Mouse (Mus musculus) CH12.LX (cell line): Measurements from ENCODE around the gene Lgi2. TPM values are rescaled to one million over a fixed set of nuclear protein-coding genes. Genes with fewer than 3 reads are reported as not detected.

Experiments used
- DNase-seq: peaks from one replicate; pipeline ENCODE4 v3.0.0-alpha.2; 2013; ENCODE audit errors: extremely low read depth
- H3K27ac ChIP-seq: 2 replicates; pipeline ENCODE4 v1.5.1; 2012; ENCODE audit warnings: low read depth, mild to moderate bottlenecking, control low read depth, moderate library complexity; ENCODE audit not compliant: insufficient read depth
- H3K27me3 ChIP-seq: replicated peaks from 2 replicates; pipeline ENCODE3; 2012; ENCODE audit warnings: inconsistent platforms
- H3K36me3 ChIP-seq, 2 experiments: replicated peaks in 1 of 2; 2 replicates each; pipeline versions ENCODE3 to v1.6.1; 2012; ENCODE audit warnings: inconsistent platforms in 1 of 2, low read length in 1 of 2, mild to moderate bottlenecking in 1 of 2, mixed read lengths in 1 of 2, moderate library complexity in 1 of 2; ENCODE audit not compliant: control insufficient read depth in 1 of 2, insufficient read depth in 1 of 2
- H3K4me1 ChIP-seq, 2 experiments: 2 replicates each; pipeline ENCODE4 v1.6.1; 2012; ENCODE audit warnings: inconsistent platforms in 1 of 2, moderate library complexity in 1 of 2; ENCODE audit not compliant: insufficient read depth in 2 of 2, control insufficient read depth in 1 of 2
- H3K4me2 ChIP-seq: 2 replicates; pipeline ENCODE4 v1.6.1; 2012; ENCODE audit warnings: low read depth, mild to moderate bottlenecking, control low read depth; ENCODE audit not compliant: poor library complexity, insufficient read depth, severe bottlenecking
- H3K4me3 ChIP-seq, 3 experiments: fragments of 150-350 bp in 1 of 3; sonication (generic) in 1 of 3; replicated peaks in 1 of 3; 2 replicates each; pipeline versions ENCODE3 to v1.5.1; 2011 to 2012; ENCODE audit warnings: low read depth in 2 of 3, low read length in 2 of 3, mild to moderate bottlenecking in 2 of 3, moderate library complexity in 2 of 3, control low read depth in 1 of 3, improper control_type of control experiment in 1 of 3, inconsistent platforms in 1 of 3, mixed read lengths in 1 of 3; ENCODE audit not compliant: poor library complexity in 1 of 3
- H3K79me2 ChIP-seq: replicated peaks from 2 replicates; pipeline ENCODE4 v1.6.1; 2012; ENCODE audit warnings: mild to moderate bottlenecking, moderate library complexity; ENCODE audit not compliant: control insufficient read depth, poor library complexity, insufficient read depth, severe bottlenecking; ENCODE audit errors: extremely low read depth
- H3K9ac ChIP-seq: 2 replicates; pipeline ENCODE4 v1.6.1; 2012; ENCODE audit warnings: low read depth, mild to moderate bottlenecking, control low read depth, moderate library complexity; ENCODE audit not compliant: insufficient read depth
- H3K9me3 ChIP-seq: replicated peaks from 2 replicates; pipeline ENCODE3; 2012; ENCODE audit warnings: low read length, inconsistent platforms, mixed read lengths
- CTCF ChIP-seq, 2 experiments: IDR thresholded peaks in 1 of 2; conservative IDR thresholded peaks in 1 of 2; 2 replicates each; pipeline ENCODE4 v1.5.1; 2011 to 2012; ENCODE audit warnings: low read depth in 2 of 2, low read length in 2 of 2, improper control_type of control experiment in 1 of 2, inconsistent platforms in 1 of 2, mild to moderate bottlenecking in 1 of 2, moderate library complexity in 1 of 2
- EP300 ChIP-seq: IDR thresholded peaks from 2 replicates; pipeline ENCODE4 v1.6.1; 2011; ENCODE audit warnings: low read length, improper control_type of control experiment
- ETS1 ChIP-seq: conservative IDR thresholded peaks from 2 replicates; pipeline ENCODE4 v1.6.1; 2012; ENCODE audit warnings: low read depth, mild to moderate bottlenecking, inconsistent platforms, low read length, improper control_type of control experiment, moderate library complexity
- IRF4 ChIP-seq: IDR thresholded peaks from 2 replicates; pipeline ENCODE4 v1.6.1; 2014; ENCODE audit warnings: low read depth, mild to moderate bottlenecking, inconsistent platforms, low read length, improper control_type of control experiment
- JUN ChIP-seq: IDR thresholded peaks from 2 replicates; pipeline ENCODE4 v1.6.1; 2011; ENCODE audit warnings: low read depth, mild to moderate bottlenecking, low read length, improper control_type of control experiment, moderate library complexity; ENCODE audit not compliant: insufficient read depth
- JUND ChIP-seq: conservative IDR thresholded peaks from 2 replicates; pipeline ENCODE4 v1.6.1; 2011; ENCODE audit warnings: low read depth, low read length, improper control_type of control experiment
- MAX ChIP-seq: IDR thresholded peaks from 2 replicates; pipeline ENCODE4 v1.6.1; 2011; ENCODE audit warnings: low read length, improper control_type of control experiment
- MXI1 ChIP-seq: IDR thresholded peaks from 2 replicates; pipeline ENCODE4 v1.6.1; 2011; ENCODE audit warnings: mild to moderate bottlenecking, low read depth, low read length, improper control_type of control experiment
- PAX5 ChIP-seq: IDR thresholded peaks from 2 replicates; pipeline ENCODE4 v1.6.1; 2012; ENCODE audit warnings: low read length, inconsistent platforms, mixed read lengths
- POLR2A ChIP-seq: IDR thresholded peaks from 2 replicates; pipeline ENCODE4 v1.6.1; 2011; ENCODE audit warnings: low read depth, mild to moderate bottlenecking, improper control_type of control experiment, low read length
- SIN3A ChIP-seq: IDR thresholded peaks from 2 replicates; pipeline ENCODE4 v1.6.1; 2012; ENCODE audit warnings: low read length, improper control_type of control experiment, inconsistent platforms
- USF1 ChIP-seq: IDR thresholded peaks from 2 replicates; pipeline ENCODE4 v1.6.1; 2014; ENCODE audit warnings: low read depth, mild to moderate bottlenecking, inconsistent platforms, low read length, improper control_type of control experiment
- ZC3H11A ChIP-seq: IDR thresholded peaks from 2 replicates; pipeline ENCODE4 v1.6.1; 2012; ENCODE audit warnings: low read depth, mild to moderate bottlenecking, inconsistent platforms, low read length, improper control_type of control experiment
- ZMIZ1 ChIP-seq: IDR thresholded peaks from 2 replicates; pipeline ENCODE4 v1.6.1; 2012; ENCODE audit warnings: low read depth, mild to moderate bottlenecking, inconsistent platforms, low read length, improper control_type of control experiment
- dilution Hi-C: fragments of 300-500 bp; cut with MboI; formaldehyde crosslinking; loops from 2 replicates; pipeline ENCODE4 v1.14.3; 2020; ENCODE audit warnings: low sequenced_read_pairs; ENCODE audit not compliant: extremely low pct_unique_long_range_greater_than_20kb, extremely low pct_ligation_motif_present
- in situ Hi-C: fragments of 300-500 bp; cut with MboI; formaldehyde crosslinking; loops from 3 replicates; pipeline ENCODE4 v1.14.3; 2019; ENCODE audit warnings: low sequenced_read_pairs, low pct_ligation_motif_present, low pct_unique_long_range_greater_than_20kb, mixed read lengths
- polyA plus RNA-seq: library from polyadenylated mRNA; unstranded; fragments of >175 nt; gene quantifications from 2 replicates; pipeline ENCODE4 v1.2.1, GENCODE M21; 2012; ENCODE audit warnings: low read depth; ENCODE audit not compliant: insufficient read length
- total RNA-seq, 2 experiments: library from RNA; depleted of rRNA; stranded (reverse); fragments of 300-350 nt in 1 of 2; fragments of >200 nt in 1 of 2; gene quantifications; 2 replicates each; pipeline ENCODE4 v1.2.3; 2012 to 2014

Lgi2 gene
- total and polyA plus RNA-seq, 3 experiments, result not detected

DNA sequence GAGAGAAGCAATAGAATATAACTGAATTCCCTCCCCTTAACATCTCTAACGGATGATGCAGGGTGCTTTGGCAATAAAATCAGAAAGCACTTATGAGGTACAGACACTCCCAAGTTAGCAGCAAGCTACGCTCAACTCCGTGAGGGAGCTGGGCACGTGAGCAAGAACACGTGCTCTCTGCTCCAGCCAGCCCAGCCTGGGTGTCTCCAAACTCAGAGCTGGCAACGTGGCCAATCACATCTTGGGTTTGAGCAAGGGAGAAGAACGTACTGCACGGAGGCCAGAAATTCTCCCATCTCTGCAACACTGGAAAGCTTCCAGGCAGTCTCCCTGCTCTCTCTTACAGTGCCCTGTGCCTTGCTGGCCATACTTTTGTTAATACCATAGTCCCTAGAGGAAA lies 6.0 kb downstream of the Lgi2 start:
- Histone ChIP-seq H3K36me3 (no peaks in the 10 kb centered on the region), H3K4me1 (peaks cover 0 to 15% of the 10 kb centered on the region in 2 experiments; a peak in 2 of 4 replicates), H3K9me3 (peaks cover under 1% of the 10 kb centered on the region), H3K27me3 (no peaks in the 10 kb centered on the region), H3K9ac (no peak overlapping the region), H3K79me2 (no peaks in the 10 kb centered on the region), H3K27ac (no peak overlapping the region), H3K4me3 (no peak overlapping the region), H3K4me2 (no peak overlapping the region)
- in situ Hi-C loops, result no loop called here
- TF ChIP-seq SIN3A (no peak), PAX5 (no peak), MAX (no peak), ZMIZ1 (no peak), USF1 (no peak), MXI1 (no peak), JUN (no peak), EP300 (no peak), IRF4 (no peak)
- DNase-seq, result no peak
- dilution Hi-C loops, result no loop called here

DNA sequence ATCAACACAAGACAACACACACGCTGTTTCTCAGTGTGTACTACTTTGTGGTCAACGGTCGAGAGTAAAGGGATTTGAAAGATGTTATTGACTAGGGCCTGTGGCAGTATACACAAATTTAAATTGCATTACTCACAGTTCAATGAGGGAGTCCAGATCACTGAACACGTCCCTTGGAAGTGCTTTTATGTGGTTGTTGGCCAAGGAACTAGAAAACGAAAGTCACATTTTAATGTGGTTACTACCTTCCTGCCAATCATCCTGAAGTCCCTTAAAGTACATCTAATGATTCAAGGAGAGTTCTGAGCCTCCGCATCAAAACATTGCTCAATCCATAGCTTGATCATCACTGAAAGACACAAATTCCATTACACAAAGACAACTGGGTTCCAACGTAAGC lies 10.7 kb downstream of the Lgi2 start:
- dilution Hi-C loops, result no loop called here

DNA sequence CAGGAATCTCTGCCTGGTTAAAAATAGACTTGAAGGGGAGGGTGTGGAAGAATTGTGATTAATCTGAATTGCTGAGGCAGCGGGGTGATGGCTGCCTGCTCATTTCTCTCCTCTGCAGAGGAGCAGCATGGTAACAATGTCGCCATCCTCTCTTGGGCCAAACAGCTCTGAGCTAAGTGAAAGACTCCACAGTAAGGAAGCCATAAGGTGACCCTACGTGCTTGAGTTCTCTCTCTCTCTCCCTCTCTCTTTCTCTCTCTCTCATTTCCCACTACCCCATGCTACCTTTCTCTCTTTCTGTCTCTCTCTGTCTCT lies 15.0 kb downstream of the Lgi2 start:
- no peaks in the 10 kb centered on the region for H3K79me2 ChIP-seq
- DNase-seq, result no peak
- in situ Hi-C loops, result no loop called here
- H3K9ac ChIP-seq, result no peak overlapping the region
- peaks cover 0 to 6% of the 10 kb centered on the region in 2 experiments; a peak in 2 of 4 replicates for H3K4me1 ChIP-seq
- H3K4me3 ChIP-seq, result no peak overlapping the region
- H3K27me3 ChIP-seq, result no peaks in the 10 kb centered on the region
- no peak for TF ChIP-seq JUND
- TF ChIP-seq PAX5, result no peak
- no peak for TF ChIP-seq POLR2A
- TF ChIP-seq CTCF (conservative IDR thresholded peaks at IDR 0.05 in 1 of 2, IDR thresholded peaks at IDR 0.05 in 1 of 2; ENCODE audit: low read depth in 2 of 2, low read length in 2 of 2), result no peak
- no peak for TF ChIP-seq ZC3H11A
- no peak for TF ChIP-seq ZMIZ1
- no peak for TF ChIP-seq SIN3A
- TF ChIP-seq EP300, result no peak
- H3K27ac ChIP-seq, result no peak overlapping the region
- no peaks in the 10 kb centered on the region for H3K9me3 ChIP-seq
- no peak overlapping the region for H3K4me2 ChIP-seq
- H3K36me3 ChIP-seq, result no peaks in the 10 kb centered on the region
- dilution Hi-C loops, result no loop called here

More for the DNA sequence above, 10.7 kb downstream of the Lgi2 start:
- Histone ChIP-seq H3K4me2 (no peak overlapping the region), H3K36me3 (no peaks in the 10 kb centered on the region), H3K27me3 (no peaks in the 10 kb centered on the region), H3K79me2 (no peaks in the 10 kb centered on the region), H3K4me1 (peaks cover 0 to 8% of the 10 kb centered on the region in 2 experiments; a peak in 2 of 4 replicates), H3K9me3 (no peaks in the 10 kb centered on the region), H3K27ac (no peak overlapping the region), H3K9ac (no peak overlapping the region), H3K4me3 (no peak overlapping the region)
- no peak for TF ChIP-seq POLR2A
- no peak for TF ChIP-seq ETS1
- TF ChIP-seq ZC3H11A, result no peak
- no peak for DNase-seq
- in situ Hi-C loops, result no loop called here
